Mouse (Mus musculus) CH12.LX (cell line): ENCODE data around the gene 1700017B05Rik. TPM values are rescaled to one million over a fixed set of nuclear protein-coding genes. Genes with fewer than 3 reads are reported as not detected.
A peak's percentile ranks its signal among the peaks of the same experiment; 100 is the strongest.

Experiments used
- DNase-seq: peaks from one replicate; pipeline ENCODE4 v3.0.0-alpha.2; 2013; ENCODE audit errors: extremely low read depth
- H3K27ac ChIP-seq: 2 replicates; pipeline ENCODE4 v1.5.1; 2012; ENCODE audit warnings: low read depth, mild to moderate bottlenecking, control low read depth, moderate library complexity; ENCODE audit not compliant: insufficient read depth
- H3K27me3 ChIP-seq: replicated peaks from 2 replicates; pipeline ENCODE3; 2012; ENCODE audit warnings: inconsistent platforms
- H3K36me3 ChIP-seq, 2 experiments: replicated peaks in 1 of 2; 2 replicates each; pipeline versions ENCODE3 to v1.6.1; 2012; ENCODE audit warnings: inconsistent platforms in 1 of 2, low read length in 1 of 2, mild to moderate bottlenecking in 1 of 2, mixed read lengths in 1 of 2, moderate library complexity in 1 of 2; ENCODE audit not compliant: control insufficient read depth in 1 of 2, insufficient read depth in 1 of 2
- H3K4me1 ChIP-seq, 2 experiments: 2 replicates each; pipeline ENCODE4 v1.6.1; 2012; ENCODE audit warnings: inconsistent platforms in 1 of 2, moderate library complexity in 1 of 2; ENCODE audit not compliant: insufficient read depth in 2 of 2, control insufficient read depth in 1 of 2
- H3K4me2 ChIP-seq: 2 replicates; pipeline ENCODE4 v1.6.1; 2012; ENCODE audit warnings: low read depth, mild to moderate bottlenecking, control low read depth; ENCODE audit not compliant: poor library complexity, insufficient read depth, severe bottlenecking
- H3K4me3 ChIP-seq, 3 experiments: fragments of 150-350 bp in 1 of 3; sonication (generic) in 1 of 3; replicated peaks in 1 of 3; 2 replicates each; pipeline versions ENCODE3 to v1.5.1; 2011 to 2012; ENCODE audit warnings: low read depth in 2 of 3, low read length in 2 of 3, mild to moderate bottlenecking in 2 of 3, moderate library complexity in 2 of 3, control low read depth in 1 of 3, improper control_type of control experiment in 1 of 3, inconsistent platforms in 1 of 3, mixed read lengths in 1 of 3; ENCODE audit not compliant: poor library complexity in 1 of 3
- H3K79me2 ChIP-seq: replicated peaks from 2 replicates; pipeline ENCODE4 v1.6.1; 2012; ENCODE audit warnings: mild to moderate bottlenecking, moderate library complexity; ENCODE audit not compliant: control insufficient read depth, poor library complexity, insufficient read depth, severe bottlenecking; ENCODE audit errors: extremely low read depth
- H3K9ac ChIP-seq: 2 replicates; pipeline ENCODE4 v1.6.1; 2012; ENCODE audit warnings: low read depth, mild to moderate bottlenecking, control low read depth, moderate library complexity; ENCODE audit not compliant: insufficient read depth
- H3K9me3 ChIP-seq: replicated peaks from 2 replicates; pipeline ENCODE3; 2012; ENCODE audit warnings: low read length, inconsistent platforms, mixed read lengths
- BHLHE40 ChIP-seq: IDR thresholded peaks from 2 replicates; pipeline ENCODE4 v1.6.1; 2011; ENCODE audit warnings: mild to moderate bottlenecking, low read depth, low read length, improper control_type of control experiment
- CHD1 ChIP-seq: IDR thresholded peaks from 2 replicates; pipeline ENCODE4 v1.6.1; 2012; ENCODE audit warnings: low read depth, low read length, improper control_type of control experiment, inconsistent platforms
- CHD2 ChIP-seq: IDR thresholded peaks from 2 replicates; pipeline ENCODE4 v1.6.1; 2011; ENCODE audit warnings: low read length, improper control_type of control experiment
- HCFC1 ChIP-seq: IDR thresholded peaks from 2 replicates; pipeline ENCODE4 v1.6.1; 2012; ENCODE audit warnings: low read depth, mild to moderate bottlenecking, inconsistent platforms, low read length, improper control_type of control experiment
- IRF4 ChIP-seq: IDR thresholded peaks from 2 replicates; pipeline ENCODE4 v1.6.1; 2014; ENCODE audit warnings: low read depth, mild to moderate bottlenecking, inconsistent platforms, low read length, improper control_type of control experiment
- JUN ChIP-seq: IDR thresholded peaks from 2 replicates; pipeline ENCODE4 v1.6.1; 2011; ENCODE audit warnings: low read depth, mild to moderate bottlenecking, low read length, improper control_type of control experiment, moderate library complexity; ENCODE audit not compliant: insufficient read depth
- KAT2A ChIP-seq: IDR thresholded peaks from 2 replicates; pipeline ENCODE4 v1.6.1; 2012; ENCODE audit warnings: low read length, improper control_type of control experiment, inconsistent platforms; ENCODE audit not compliant: insufficient replicate concordance
- MAFK ChIP-seq: IDR thresholded peaks from 2 replicates; pipeline ENCODE4 v1.6.1; 2011; ENCODE audit warnings: low read length, improper control_type of control experiment; ENCODE audit not compliant: insufficient replicate concordance
- NELFE ChIP-seq: IDR thresholded peaks from 2 replicates; pipeline ENCODE4 v1.6.1; 2011; ENCODE audit warnings: low read depth, low read length, improper control_type of control experiment
- PAX5 ChIP-seq: IDR thresholded peaks from 2 replicates; pipeline ENCODE4 v1.6.1; 2012; ENCODE audit warnings: low read length, inconsistent platforms, mixed read lengths
- SIN3A ChIP-seq: IDR thresholded peaks from 2 replicates; pipeline ENCODE4 v1.6.1; 2012; ENCODE audit warnings: low read length, improper control_type of control experiment, inconsistent platforms
- TBP ChIP-seq: conservative IDR thresholded peaks from 2 replicates; pipeline ENCODE4 v1.6.1; 2011; ENCODE audit warnings: low read depth, low read length, improper control_type of control experiment
- UBTF ChIP-seq: IDR thresholded peaks from 2 replicates; pipeline ENCODE4 v1.6.1; 2012; ENCODE audit warnings: low read depth, mild to moderate bottlenecking, inconsistent platforms, low read length, improper control_type of control experiment, moderate library complexity
- USF2 ChIP-seq: conservative IDR thresholded peaks from 2 replicates; pipeline ENCODE4 v1.6.1; 2011; ENCODE audit warnings: low read depth, low read length, improper control_type of control experiment
- ZNF384 ChIP-seq: IDR thresholded peaks from 2 replicates; pipeline ENCODE4 v1.6.1; 2012; ENCODE audit warnings: low read depth, low read length, improper control_type of control experiment, inconsistent platforms
- dilution Hi-C: fragments of 300-500 bp; cut with MboI; formaldehyde crosslinking; loops from 2 replicates; pipeline ENCODE4 v1.14.3; 2020; ENCODE audit warnings: low sequenced_read_pairs; ENCODE audit not compliant: extremely low pct_unique_long_range_greater_than_20kb, extremely low pct_ligation_motif_present
- in situ Hi-C: fragments of 300-500 bp; cut with MboI; formaldehyde crosslinking; loops from 3 replicates; pipeline ENCODE4 v1.14.3; 2019; ENCODE audit warnings: low sequenced_read_pairs, low pct_ligation_motif_present, low pct_unique_long_range_greater_than_20kb, mixed read lengths
- polyA plus RNA-seq: library from polyadenylated mRNA; unstranded; fragments of >175 nt; gene quantifications from 2 replicates; pipeline ENCODE4 v1.2.1, GENCODE M21; 2012; ENCODE audit warnings: low read depth; ENCODE audit not compliant: insufficient read length
- total RNA-seq, 2 experiments: library from RNA; depleted of rRNA; stranded (reverse); fragments of 300-350 nt in 1 of 2; fragments of >200 nt in 1 of 2; gene quantifications; 2 replicates each; pipeline ENCODE4 v1.2.3; 2012 to 2014

1700017B05Rik gene
- total and polyA plus RNA-seq, 3 experiments, result 26.4 to 56.0 (median 38.6) TPM

GRCm38 (mm10) chr9:57236256-57236655, 26.2 kb downstream of the 1700017B05Rik start, which contains the start of gene Trcg1:
Gene Trcg1 (plus strand): TSS chr9:57236556.
- H3K9me3 ChIP-seq, result no peaks in the 10 kb centered on the region
- TF ChIP-seq CHD1 (no peak), HCFC1 (no peak), JUN (no peak), MAFK (no peak), IRF4 (no peak), NELFE (no peak), ZNF384 (no peak), CHD2 (no peak), KAT2A (no peak), PAX5 (no peak), SIN3A (no peak)
- H3K4me2 ChIP-seq, result no peak within 1 kb of the TSS
- H3K27me3 ChIP-seq, result no peaks in the 10 kb centered on the region
- no peak within 1 kb of the TSS for H3K9ac ChIP-seq
- DNase-seq, result no peak
- H3K4me1 ChIP-seq, result peaks cover 3 to 13% of the 10 kb centered on the region in 2 experiments; a peak in 3 of 4 replicates
- H3K36me3 ChIP-seq, result no peaks in the 10 kb centered on the region
- dilution Hi-C loops, result no loop called here
- in situ Hi-C loops, result no loop called here
- no peak within 1 kb of the TSS for H3K27ac ChIP-seq
- no peaks in the 10 kb centered on the region for H3K79me2 ChIP-seq
- no peak within 1 kb of the TSS for H3K4me3 ChIP-seq

- dilution Hi-C loops, result no loop called here
- H3K4me3 ChIP-seq, result no peak overlapping the region
- no peak for DNase-seq
- in situ Hi-C loops, result no loop called here
- H3K4me1 ChIP-seq, result peaks cover 3 to 13% of the 10 kb centered on the region in 2 experiments; a peak in 3 of 4 replicates
- H3K36me3 ChIP-seq, result no peaks in the 10 kb centered on the region
- H3K79me2 ChIP-seq, result no peaks in the 10 kb centered on the region
- no peaks in the 10 kb centered on the region for H3K9me3 ChIP-seq
- H3K4me2 ChIP-seq, result no peak overlapping the region
- TF ChIP-seq USF2, result no peak
- TF ChIP-seq HCFC1, result no peak
- no peak for TF ChIP-seq CHD1
- no peak for TF ChIP-seq TBP
- TF ChIP-seq BHLHE40, result 0 out of 2 replicates have a peak, but pooled peaks have one; percentile 27
- no peak for TF ChIP-seq UBTF
- no peak for TF ChIP-seq PAX5
- no peak for TF ChIP-seq MAFK
- no peak for TF ChIP-seq JUN
- H3K27me3 ChIP-seq, result no peaks in the 10 kb centered on the region
- H3K27ac ChIP-seq, result no peak overlapping the region
- H3K9ac ChIP-seq, result no peak overlapping the region
Observed at GRCm38 (mm10) chr9:57233767-57234166, 28.6 kb downstream of the 1700017B05Rik start.
